Comparison of ENCODE assay signal across 24 mouse cellular contexts in the genomic region with DNA sequence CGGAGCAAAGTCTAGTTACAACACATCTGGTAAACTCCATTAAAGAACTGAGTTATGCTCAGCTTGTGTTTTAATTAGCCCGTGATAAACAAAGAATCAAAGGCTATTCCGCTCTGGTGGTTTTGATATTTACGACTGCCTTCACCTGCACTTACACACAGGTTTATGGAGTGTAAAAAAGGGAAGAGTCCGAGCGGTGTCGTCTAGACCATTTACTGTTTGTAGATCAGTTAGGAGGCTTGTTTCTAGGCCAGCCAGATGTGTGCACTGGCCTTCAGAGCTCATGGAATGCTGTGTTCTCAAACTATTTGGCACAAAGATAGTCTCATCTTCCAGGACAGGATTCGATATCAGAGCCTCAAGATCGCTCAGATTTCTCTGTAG.
"Had no signal": no experiment of that assay in that cellular context is flagged by ENCODE, and none has a peak within 500 bp of the region (broad histone marks: within the 10 kb centered on the region; RNA-seq: fewer than 3 reads in every experiment).

No protein-coding gene starts in this region.

- H3K9me3 ChIP-seq: heart, embryonic 13.5 days; heart, embryonic 15.5 days; hindbrain, embryonic 13.5 days; limb, embryonic 10.5 days; limb, embryonic 12.5 days; liver, embryonic 13.5 days; liver, embryonic 15.5 days had no signal

- H3K27me3 ChIP-seq: heart, embryonic 13.5 days; heart, embryonic 15.5 days; hindbrain, embryonic 13.5 days; hindbrain, embryonic 15.5 days; liver, embryonic 13.5 days; liver, embryonic 15.5 days had no signal

- H3K4me2 ChIP-seq: heart, embryonic 11.5 days; heart, embryonic 13.5 days; heart, embryonic 15.5 days; hindbrain, embryonic 13.5 days; hindbrain, embryonic 15.5 days; limb, embryonic 12.5 days; liver, embryonic 11.5 days; liver, embryonic 13.5 days; liver, embryonic 15.5 days had no signal

- ATAC-seq: hindbrain, postnatal 0 days; intestine, embryonic 16.5 days; liver, postnatal 0 days had no signal

- H3K9ac ChIP-seq: heart, embryonic 13.5 days; heart, embryonic 15.5 days; hindbrain, embryonic 13.5 days; hindbrain, embryonic 15.5 days; limb, embryonic 12.5 days; liver, embryonic 13.5 days; liver, embryonic 15.5 days; liver, postnatal 0 days had no signal

- H3K4me1 ChIP-seq: hindbrain, embryonic 15.5 days; liver, embryonic 13.5 days; liver, embryonic 15.5 days had no signal

- DNase-seq: gastrocnemius, postnatal 14 days; gastrocnemius, postnatal 36 days; heart, adult 2 months; heart, postnatal 14 days; heart, postnatal 36 days; kidney, adult 2 months; kidney, postnatal 10 days; kidney, postnatal 25 days; liver; liver, embryonic 13.5 days; liver, postnatal 0 days had no signal

- H3K4me3 ChIP-seq: heart, adult 2 months; heart, embryonic 13.5 days; heart, embryonic 15.5 days; hindbrain, embryonic 13.5 days; hindbrain, embryonic 15.5 days; layer of hippocampus, adult 2 months; left cerebral cortex, adult 2 months; limb, embryonic 10.5 days; limb, embryonic 12.5 days; liver, embryonic 13.5 days; liver, embryonic 15.5 days had no signal

- H3K36me3 ChIP-seq: heart, embryonic 13.5 days; heart, embryonic 15.5 days; hindbrain, embryonic 13.5 days; hindbrain, embryonic 15.5 days; limb, embryonic 10.5 days; limb, embryonic 12.5 days; liver, embryonic 13.5 days; liver, embryonic 15.5 days had no signal

- H3K27ac ChIP-seq: heart, adult 2 months; heart, embryonic 13.5 days; heart, embryonic 15.5 days; hindbrain, embryonic 13.5 days; hindbrain, embryonic 15.5 days; hindbrain, postnatal 0 days; layer of hippocampus, adult 2 months; left cerebral cortex, adult 2 months; limb, embryonic 10.5 days; limb, embryonic 12.5 days; liver, embryonic 13.5 days; liver, embryonic 15.5 days had no signal
